ENCODE assay signal across 22 mouse cellular contexts in the genomic region with DNA sequence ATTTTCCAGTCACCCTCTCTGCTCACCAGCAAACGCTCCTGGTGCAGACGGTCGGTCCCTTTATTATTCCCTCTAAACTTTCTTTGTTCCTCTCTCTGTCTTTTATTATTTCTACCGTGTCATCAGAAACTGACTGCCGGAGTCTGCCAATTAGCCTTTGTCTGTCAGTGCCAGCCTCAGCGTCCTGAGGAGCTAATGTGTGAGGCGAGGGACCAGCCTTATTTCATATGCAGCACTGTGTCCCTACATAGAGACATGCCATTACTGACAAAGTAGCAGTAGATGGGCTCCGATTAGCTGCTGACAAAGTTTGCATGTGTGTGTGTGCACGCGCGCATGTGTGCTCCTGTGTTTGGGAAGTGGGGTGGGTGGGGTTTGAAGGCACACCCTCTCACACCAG.
DNase-seq lines count a peak whose midpoint lies in the region; ATAC-seq lines count a peak whose summit lies in the region.
"Had no signal": no experiment of that assay in that cellular context is flagged by ENCODE, and none has a peak within 500 bp of the region (broad histone marks: within the 10 kb centered on the region; RNA-seq: fewer than 3 reads in every experiment).

No protein-coding gene starts in this region.

- H3K4me3 ChIP-seq in neural tube, embryonic 14.5 days (ENCODE audit: low read depth, low read length): no peak overlapping the region
- H3K4me3 ChIP-seq in neural tube, embryonic 15.5 days (replicated peaks): no peak overlapping the region
- no peak overlapping the region for H3K4me3 ChIP-seq in hindbrain, embryonic 14.5 days (replicated peaks; ENCODE audit: low read length)
- no peak overlapping the region for H3K4me3 ChIP-seq in midbrain, embryonic 11.5 days (ENCODE audit: low read depth, low read length)
- no peak overlapping the region for H3K4me3 ChIP-seq in heart, embryonic 10.5 days
- H3K4me3 ChIP-seq: embryonic facial prominence, embryonic 15.5 days; heart, embryonic 12.5 days; layer of hippocampus, adult 2 months; megakaryocyte, embryonic 14.5 days; myocyte had no signal

- no peak for ATAC-seq in neural tube, embryonic 14.5 days (ENCODE audit: low read depth)
- no peak for ATAC-seq in neural tube, embryonic 15.5 days (ENCODE audit: low FRiP score)
- no peak for ATAC-seq in hindbrain, embryonic 14.5 days (ENCODE audit: low FRiP score)
- ATAC-seq in midbrain, embryonic 11.5 days (ENCODE audit: low FRiP score): no peak
- ATAC-seq: inflammation-experienced regulatory T-cells, adult 6 months had no signal

- no peaks in the 10 kb centered on the region for H3K36me3 ChIP-seq in neural tube, embryonic 14.5 days (ENCODE audit: control insufficient read depth, insufficient read depth, low read length)
- H3K36me3 ChIP-seq in neural tube, embryonic 15.5 days: no peaks in the 10 kb centered on the region
- H3K36me3 ChIP-seq in hindbrain, embryonic 14.5 days (replicated peaks; ENCODE audit: control insufficient read depth, insufficient read depth): no peaks in the 10 kb centered on the region
- no peaks in the 10 kb centered on the region for H3K36me3 ChIP-seq in midbrain, embryonic 11.5 days (ENCODE audit: control insufficient read depth, insufficient read depth, low read length)
- H3K36me3 ChIP-seq in heart, embryonic 10.5 days: no peaks in the 10 kb centered on the region
- H3K36me3 ChIP-seq: embryonic facial prominence, embryonic 15.5 days; heart, embryonic 12.5 days had no signal

- H3K9ac ChIP-seq in neural tube, embryonic 14.5 days (replicated peaks; ENCODE audit: low read depth, low read length): no peak overlapping the region
- H3K9ac ChIP-seq in neural tube, embryonic 15.5 days (replicated peaks): no peak overlapping the region
- H3K9ac ChIP-seq in hindbrain, embryonic 14.5 days: peak overlapping the region; percentile 29
- no peak overlapping the region for H3K9ac ChIP-seq in midbrain, embryonic 11.5 days (ENCODE audit: low read length)
- H3K9ac ChIP-seq: embryonic facial prominence, embryonic 15.5 days; heart, embryonic 12.5 days had no signal

- H3K4me2 ChIP-seq in neural tube, embryonic 14.5 days (ENCODE audit: low read depth, low read length): no peak overlapping the region
- H3K4me2 ChIP-seq in neural tube, embryonic 15.5 days: no peak overlapping the region
- peak overlapping the region; percentile 31 for H3K4me2 ChIP-seq in hindbrain, embryonic 14.5 days (replicated peaks)
- no peak overlapping the region for H3K4me2 ChIP-seq in midbrain, embryonic 11.5 days
- H3K4me2 ChIP-seq: embryonic facial prominence, embryonic 15.5 days; heart, embryonic 12.5 days; liver, embryonic 11.5 days had no signal

- no peaks in the 10 kb centered on the region for H3K9me3 ChIP-seq in neural tube, embryonic 14.5 days (ENCODE audit: control insufficient read depth, low read length)
- H3K9me3 ChIP-seq in neural tube, embryonic 15.5 days (replicated peaks): no peaks in the 10 kb centered on the region
- peaks cover 7% of the 10 kb centered on the region; the same call in 1 of the 2 replicates for H3K9me3 ChIP-seq in hindbrain, embryonic 14.5 days (ENCODE audit: control insufficient read depth, low read length)
- H3K9me3 ChIP-seq in midbrain, embryonic 11.5 days (ENCODE audit: control insufficient read depth, low read length): 0 out of 2 replicates have a peak, but pooled peaks cover 4% of the 10 kb centered on the region
- H3K9me3 ChIP-seq in heart, embryonic 10.5 days: peaks cover 5% of the 10 kb centered on the region
- H3K9me3 ChIP-seq: embryonic facial prominence, embryonic 15.5 days had no signal

- DNase-seq in hindbrain, embryonic 14.5 days (ENCODE audit: low spot score): peak; percentile 36
- DNase-seq in midbrain, embryonic 11.5 days (ENCODE audit: low spot score, missing footprints): peak; percentile 21
- no peak for DNase-seq in layer of hippocampus, postnatal 10 days (ENCODE audit: low spot score in 2 of 2)
- DNase-seq in cerebellum, postnatal 14 days: no peak
- no peak for DNase-seq in heart, embryonic 10.5 days (ENCODE audit: low spot score)
- DNase-seq: adrenal gland, postnatal 10 days; cerebellum, postnatal 10 days; heart, postnatal 14 days; kidney, adult 8-10 months; kidney, postnatal 14 days; lung, adult 18-20 months; right cerebral cortex, adult 18-20 months; thymus, postnatal 25 days had no signal

- H3K27ac ChIP-seq in neural tube, embryonic 14.5 days (ENCODE audit: low read depth, low read length): peak overlapping the region; percentile 46; the same call in 1 of the 2 replicates
- H3K27ac ChIP-seq in neural tube, embryonic 15.5 days (replicated peaks): no peak overlapping the region
- H3K27ac ChIP-seq in hindbrain, embryonic 14.5 days: peak overlapping the region; percentile 65
- H3K27ac ChIP-seq in midbrain, embryonic 11.5 days (ENCODE audit: low read depth, low read length): no peak overlapping the region
- no peak overlapping the region for H3K27ac ChIP-seq in heart, embryonic 10.5 days
- H3K27ac ChIP-seq: embryonic facial prominence, embryonic 15.5 days; layer of hippocampus, adult 2 months had no signal

- 45% methylated on average over 11 of the region's 11 CpGs for WGBS in neural tube, embryonic 14.5 days
- 36% methylated on average over 11 of the region's 11 CpGs for WGBS in neural tube, embryonic 15.5 days
- WGBS in hindbrain, embryonic 14.5 days: 26% methylated on average over 11 of the region's 11 CpGs
- WGBS in midbrain, embryonic 11.5 days: 76% methylated on average over 11 of the region's 11 CpGs
- 85% methylated on average over 11 of the region's 11 CpGs for WGBS in heart, embryonic 10.5 days

- H3K4me1 ChIP-seq in neural tube, embryonic 14.5 days (ENCODE audit: control insufficient read depth, insufficient read depth, low read length): peaks cover 5% of the 10 kb centered on the region; the same call in 1 of the 2 replicates
- H3K4me1 ChIP-seq in neural tube, embryonic 15.5 days: peaks cover 13% of the 10 kb centered on the region; the same call in 1 of the 2 replicates
- H3K4me1 ChIP-seq in hindbrain, embryonic 14.5 days (replicated peaks; ENCODE audit: control insufficient read depth, insufficient read depth, low read length): peaks cover 7% of the 10 kb centered on the region
- no peaks in the 10 kb centered on the region for H3K4me1 ChIP-seq in midbrain, embryonic 11.5 days (ENCODE audit: control insufficient read depth, insufficient read depth, low read length)
- H3K4me1 ChIP-seq in heart, embryonic 10.5 days: 0 out of 2 replicates have a peak, but pooled peaks cover 2% of the 10 kb centered on the region
- H3K4me1 ChIP-seq: embryonic facial prominence, embryonic 15.5 days; heart, embryonic 12.5 days; megakaryocyte, embryonic 14.5 days had no signal

- H3K27me3 ChIP-seq in neural tube, embryonic 14.5 days (ENCODE audit: control insufficient read depth, insufficient read depth, low read length): no peaks in the 10 kb centered on the region
- no peaks in the 10 kb centered on the region for H3K27me3 ChIP-seq in neural tube, embryonic 15.5 days (replicated peaks)
- no peaks in the 10 kb centered on the region for H3K27me3 ChIP-seq in hindbrain, embryonic 14.5 days (ENCODE audit: control insufficient read depth, insufficient read depth, low read length)
- no peaks in the 10 kb centered on the region for H3K27me3 ChIP-seq in midbrain, embryonic 11.5 days (ENCODE audit: control insufficient read depth, insufficient read depth, low read length)
- no peaks in the 10 kb centered on the region for H3K27me3 ChIP-seq in heart, embryonic 10.5 days (ENCODE audit: insufficient read depth, poor library complexity, severe bottlenecking)
- H3K27me3 ChIP-seq: embryonic facial prominence, embryonic 15.5 days; megakaryocyte, embryonic 14.5 days had no signal

Comparison
In these comparisons a context has a peak if more than half of its experiments do, and no peak if none do; other contexts are left out.
1. H3K27ac ChIP-seq: peak in neural tube, embryonic 14.5 days (single experiment) and hindbrain, embryonic 14.5 days (single experiment); none in neural tube, embryonic 15.5 days (single experiment), midbrain, embryonic 11.5 days (single experiment) and heart, embryonic 10.5 days (single experiment).
2. DNase-seq: peak in hindbrain, embryonic 14.5 days (single experiment) and midbrain, embryonic 11.5 days (single experiment); none in layer of hippocampus, postnatal 10 days (0 of 2), cerebellum, postnatal 14 days (0 of 2) and heart, embryonic 10.5 days (single experiment).